Mouse (Mus musculus): ENCODE measurements at regions not wholly inside any gene's neighbourhood (a gene's known extent, or its start where the extent isn't known, plus 50 kb on each side); places are given as distances from the start of the nearest gene placed in this dataset.

- Histone ChIP-seq H3K27ac (no peak overlapping the region), H3K27me3 (ENCODE audit: insufficient read depth, low read length) (no peaks in the 10 kb centered on the region), H3K9me3 (ENCODE audit: low read length) (no peaks in the 10 kb centered on the region), H3K4me3 (ENCODE audit: low read length) (no peak overlapping the region), H3K4me2 (ENCODE audit: low read depth, low read length) (no peak overlapping the region), H3K9ac (replicated peaks; ENCODE audit: low read length) (no peak overlapping the region), H3K4me1 (ENCODE audit: insufficient read depth, low read length) (no peaks in the 10 kb centered on the region), H3K36me3 (ENCODE audit: insufficient read depth, low read length) (no peaks in the 10 kb centered on the region)
- 73% methylated on average over 8 of the region's 8 CpGs for WGBS
- no peak for ATAC-seq
- TF ChIP-seq CTCF (IDR thresholded peaks at IDR 0.05; ENCODE audit: low read depth): no peak
- no peak for DNase-seq (ENCODE audit: low spot score)
These were observed 149.3 kb upstream of the Rpl34 start for GRCm38 (mm10) chr3:130879463-130879862.

DNA sequence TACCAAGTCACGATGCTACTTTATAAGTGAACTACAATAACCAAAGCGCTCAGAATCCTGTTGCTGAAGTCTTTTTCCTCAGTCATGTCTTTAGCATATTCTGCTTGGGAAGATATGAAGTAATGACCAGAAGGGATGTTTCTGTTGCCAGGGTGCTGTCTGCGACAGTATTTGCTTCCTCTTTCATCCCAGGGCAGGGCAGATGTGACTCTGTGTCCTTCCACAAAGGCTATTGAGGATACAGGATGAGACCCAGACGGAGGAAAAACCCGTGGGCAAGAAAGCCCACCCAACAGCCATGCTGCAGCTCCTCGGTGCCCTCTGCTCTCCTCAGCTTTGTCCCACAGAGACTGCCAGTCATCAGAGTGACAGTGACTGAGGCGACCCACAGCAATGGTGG is 148.6 kb upstream of the Rpl34 start:
- Histone ChIP-seq H3K9ac (replicated peaks; ENCODE audit: low read length) (no peak overlapping the region), H3K9me3 (ENCODE audit: low read length) (no peaks in the 10 kb centered on the region), H3K4me1 (ENCODE audit: insufficient read depth, low read length) (no peaks in the 10 kb centered on the region), H3K4me2 (ENCODE audit: low read depth, low read length) (no peak overlapping the region), H3K27me3 (ENCODE audit: insufficient read depth, low read length) (no peaks in the 10 kb centered on the region), H3K27ac (no peak overlapping the region), H3K4me3 (ENCODE audit: low read length) (no peak overlapping the region), H3K36me3 (ENCODE audit: insufficient read depth, low read length) (no peaks in the 10 kb centered on the region)
- ATAC-seq (no peak), DNase-seq (ENCODE audit: low spot score) (no peak)
- 74% methylated on average over 7 of the region's 7 CpGs for WGBS
- no peak for TF ChIP-seq CTCF (IDR thresholded peaks at IDR 0.05; ENCODE audit: low read depth)

DNA sequence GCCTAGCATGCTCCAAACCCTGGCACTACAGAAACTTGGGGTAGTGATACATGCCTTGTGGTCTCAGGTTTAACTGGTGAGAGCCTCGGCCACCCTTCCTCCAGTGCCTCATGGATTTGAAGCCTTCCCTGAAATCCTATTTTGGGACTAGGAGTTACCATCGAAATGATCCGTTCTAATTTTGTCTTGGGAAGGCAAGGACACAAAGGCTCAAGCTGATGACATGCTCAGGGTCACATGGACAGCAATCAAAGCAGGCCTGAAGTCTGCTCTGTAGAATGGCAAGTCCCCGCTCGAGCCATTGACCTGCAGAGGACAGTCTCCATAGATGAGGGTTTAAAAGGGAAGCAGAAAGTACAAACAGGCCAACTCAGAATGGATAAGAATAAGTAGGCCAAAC is 147.8 kb upstream of the Rpl34 start:
- no peaks in the 10 kb centered on the region for H3K4me1 ChIP-seq (ENCODE audit: insufficient read depth, low read length)
- 86% methylated on average over 5 of the region's 5 CpGs for WGBS
- no peak overlapping the region for H3K4me3 ChIP-seq (ENCODE audit: low read length)
- no peak overlapping the region for H3K4me2 ChIP-seq (ENCODE audit: low read depth, low read length)
- H3K9ac ChIP-seq (replicated peaks; ENCODE audit: low read length): no peak overlapping the region
- no peak for DNase-seq (ENCODE audit: low spot score)
- no peaks in the 10 kb centered on the region for H3K27me3 ChIP-seq (ENCODE audit: insufficient read depth, low read length)
- no peak overlapping the region for H3K27ac ChIP-seq
- H3K9me3 ChIP-seq (ENCODE audit: low read length): no peaks in the 10 kb centered on the region
- H3K36me3 ChIP-seq (ENCODE audit: insufficient read depth, low read length): no peaks in the 10 kb centered on the region
- no peak for TF ChIP-seq CTCF (IDR thresholded peaks at IDR 0.05; ENCODE audit: low read depth)
- no peak for ATAC-seq

DNA sequence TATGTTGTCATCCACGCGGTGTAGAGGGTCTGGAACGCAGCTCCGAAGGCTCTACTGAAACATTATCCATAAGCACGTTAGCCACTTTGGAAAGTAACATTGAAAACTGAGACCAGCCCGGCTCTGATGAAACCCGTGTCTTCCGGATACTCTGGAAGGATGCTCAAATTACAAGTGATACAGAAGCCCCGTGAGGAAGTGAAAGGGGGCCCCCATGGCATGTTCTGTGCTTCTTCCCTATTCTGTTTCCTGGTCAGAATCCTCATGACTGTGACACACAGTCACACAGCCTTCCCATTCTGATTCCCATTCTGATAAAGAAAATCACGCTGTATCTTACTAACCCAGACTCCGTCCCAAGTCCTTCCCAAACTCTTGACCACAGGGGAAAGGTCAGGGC is 143.5 kb upstream of the Rpl34 start:
- no peak for DNase-seq (ENCODE audit: low spot score)
- Histone ChIP-seq H3K4me1 (ENCODE audit: insufficient read depth, low read length) (no peaks in the 10 kb centered on the region), H3K27ac (no peak overlapping the region), H3K36me3 (ENCODE audit: insufficient read depth, low read length) (no peaks in the 10 kb centered on the region), H3K9me3 (ENCODE audit: low read length) (no peaks in the 10 kb centered on the region), H3K4me3 (ENCODE audit: low read length) (no peak overlapping the region), H3K4me2 (ENCODE audit: low read depth, low read length) (no peak overlapping the region), H3K9ac (replicated peaks; ENCODE audit: low read length) (no peak overlapping the region), H3K27me3 (ENCODE audit: insufficient read depth, low read length) (no peaks in the 10 kb centered on the region)
- 93% methylated on average over 11 of the region's 11 CpGs for WGBS
- ATAC-seq: no peak
- TF ChIP-seq CTCF (IDR thresholded peaks at IDR 0.05; ENCODE audit: low read depth): no peak

GRCm38 (mm10) chr3:130866952-130867632 is 136.9 kb upstream of the Rpl34 start:
- ATAC-seq (no peak), DNase-seq (ENCODE audit: low spot score) (no peak)
- Histone ChIP-seq H3K9ac (replicated peaks; ENCODE audit: low read length) (no peak overlapping the region), H3K36me3 (ENCODE audit: insufficient read depth, low read length) (no peaks in the 10 kb centered on the region), H3K27ac (no peak overlapping the region), H3K9me3 (ENCODE audit: low read length) (no peaks in the 10 kb centered on the region), H3K4me3 (ENCODE audit: low read length) (no peak overlapping the region), H3K4me1 (ENCODE audit: insufficient read depth, low read length) (no peaks in the 10 kb centered on the region), H3K4me2 (ENCODE audit: low read depth, low read length) (no peak overlapping the region), H3K27me3 (ENCODE audit: insufficient read depth, low read length) (no peaks in the 10 kb centered on the region)
- 80% methylated on average over 19 of the region's 19 CpGs for WGBS
- no peak for TF ChIP-seq CTCF (IDR thresholded peaks at IDR 0.05; ENCODE audit: low read depth)

DNA sequence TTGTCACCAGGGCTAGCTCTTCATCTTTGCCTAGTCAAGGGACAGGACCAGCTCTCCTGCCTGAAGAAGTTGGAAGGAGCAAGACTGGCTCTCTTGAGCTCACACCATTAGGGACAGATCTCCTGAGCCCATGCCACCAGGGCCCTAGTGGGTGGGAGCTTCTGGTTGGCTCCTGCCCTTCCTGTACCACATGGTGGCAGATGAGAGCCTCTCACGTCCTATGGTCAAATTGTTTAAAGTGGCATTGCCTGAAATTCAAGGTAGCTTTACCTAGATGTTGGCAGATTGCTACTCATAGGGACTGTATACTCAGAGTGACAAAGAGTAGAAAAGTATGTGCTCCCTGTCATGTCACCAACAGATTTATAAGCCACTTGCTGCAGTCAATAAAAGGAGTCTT is 134.6 kb upstream of the Rpl34 start:
- no peaks in the 10 kb centered on the region for H3K9me3 ChIP-seq (ENCODE audit: low read length)
- no peak overlapping the region for H3K9ac ChIP-seq (replicated peaks; ENCODE audit: low read length)
- H3K36me3 ChIP-seq (ENCODE audit: insufficient read depth, low read length): no peaks in the 10 kb centered on the region
- no peak overlapping the region for H3K4me3 ChIP-seq (ENCODE audit: low read length)
- WGBS: 66% methylated on average over 1 of the region's 1 CpGs
- H3K4me2 ChIP-seq (ENCODE audit: low read depth, low read length): no peak overlapping the region
- no peaks in the 10 kb centered on the region for H3K4me1 ChIP-seq (ENCODE audit: insufficient read depth, low read length)
- DNase-seq (ENCODE audit: low spot score): no peak
- TF ChIP-seq CTCF (IDR thresholded peaks at IDR 0.05; ENCODE audit: low read depth): 0 out of 2 replicates have a peak, but pooled peaks have one; percentile 15
- H3K27ac ChIP-seq: no peak overlapping the region
- no peaks in the 10 kb centered on the region for H3K27me3 ChIP-seq (ENCODE audit: insufficient read depth, low read length)
- no peak for ATAC-seq

DNA sequence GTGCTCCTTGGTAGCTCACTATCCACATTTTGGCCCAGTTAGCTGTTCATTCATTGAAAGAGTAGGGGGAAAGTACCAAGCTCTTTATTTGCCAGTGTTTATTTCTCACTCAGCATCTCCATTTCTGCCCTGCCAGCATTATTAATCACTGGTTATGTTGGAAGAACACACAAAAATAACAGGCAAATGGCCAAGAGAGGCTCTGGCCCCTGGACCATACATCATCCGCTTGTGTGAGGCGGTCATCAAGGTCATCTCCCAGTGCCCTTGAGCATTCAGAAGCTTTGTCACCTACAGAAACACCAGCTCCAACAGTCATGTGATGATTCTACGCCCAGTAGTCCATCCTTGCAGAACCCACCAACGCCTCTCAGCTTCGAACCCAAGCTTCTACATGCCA is 133.2 kb upstream of the Rpl34 start:
- ATAC-seq: no peak
- Histone ChIP-seq H3K4me1 (ENCODE audit: insufficient read depth, low read length) (no peaks in the 10 kb centered on the region), H3K4me3 (ENCODE audit: low read length) (no peak overlapping the region), H3K36me3 (ENCODE audit: insufficient read depth, low read length) (no peaks in the 10 kb centered on the region), H3K4me2 (ENCODE audit: low read depth, low read length) (no peak overlapping the region), H3K9me3 (ENCODE audit: low read length) (no peaks in the 10 kb centered on the region), H3K27me3 (ENCODE audit: insufficient read depth, low read length) (no peaks in the 10 kb centered on the region), H3K9ac (replicated peaks; ENCODE audit: low read length) (no peak overlapping the region), H3K27ac (no peak overlapping the region)
- TF ChIP-seq CTCF (IDR thresholded peaks at IDR 0.05; ENCODE audit: low read depth): no peak
- 93% methylated on average over 5 of the region's 5 CpGs for WGBS
- no peak for DNase-seq (ENCODE audit: low spot score)

Measured in hindbrain, postnatal 0 days (tissue).